Mouse (Mus musculus) CH12.LX (cell line): ENCODE data around the gene Gm1113.

Source experiments
- BHLHE40 ChIP-seq: IDR thresholded peaks from 2 replicates; pipeline ENCODE4 v1.6.1; 2011; ENCODE audit warnings: mild to moderate bottlenecking, low read depth, low read length, improper control_type of control experiment
- CHD2 ChIP-seq: IDR thresholded peaks from 2 replicates; pipeline ENCODE4 v1.6.1; 2011; ENCODE audit warnings: low read length, improper control_type of control experiment
- CTCF ChIP-seq, 2 experiments: IDR thresholded peaks in 1 of 2; conservative IDR thresholded peaks in 1 of 2; 2 replicates each; pipeline ENCODE4 v1.5.1; 2011 to 2012; ENCODE audit warnings: low read depth in 2 of 2, low read length in 2 of 2, improper control_type of control experiment in 1 of 2, inconsistent platforms in 1 of 2, mild to moderate bottlenecking in 1 of 2, moderate library complexity in 1 of 2
- E2F4 ChIP-seq: IDR thresholded peaks from 2 replicates; pipeline ENCODE4 v1.6.1; 2011; ENCODE audit warnings: low read depth, low read length, improper control_type of control experiment; ENCODE audit not compliant: insufficient replicate concordance
- EP300 ChIP-seq: IDR thresholded peaks from 2 replicates; pipeline ENCODE4 v1.6.1; 2011; ENCODE audit warnings: low read length, improper control_type of control experiment
- MAZ ChIP-seq: IDR thresholded peaks from 2 replicates; pipeline ENCODE4 v1.6.1; 2012; ENCODE audit warnings: low read depth, mild to moderate bottlenecking, inconsistent platforms, low read length, improper control_type of control experiment, moderate library complexity
- MXI1 ChIP-seq: IDR thresholded peaks from 2 replicates; pipeline ENCODE4 v1.6.1; 2011; ENCODE audit warnings: mild to moderate bottlenecking, low read depth, low read length, improper control_type of control experiment
- POLR2A ChIP-seq: IDR thresholded peaks from 2 replicates; pipeline ENCODE4 v1.6.1; 2011; ENCODE audit warnings: low read depth, mild to moderate bottlenecking, improper control_type of control experiment, low read length
- POLR2AphosphoS2 ChIP-seq: IDR thresholded peaks from 2 replicates; pipeline ENCODE4 v1.6.1; 2011; ENCODE audit warnings: low read depth, low read length, improper control_type of control experiment
- SIN3A ChIP-seq: IDR thresholded peaks from 2 replicates; pipeline ENCODE4 v1.6.1; 2012; ENCODE audit warnings: low read length, improper control_type of control experiment, inconsistent platforms
- ZKSCAN1 ChIP-seq: IDR thresholded peaks from 2 replicates; pipeline ENCODE4 v1.6.1; 2012; ENCODE audit warnings: low read depth, inconsistent platforms, low read length, improper control_type of control experiment, borderline replicate concordance

DNA sequence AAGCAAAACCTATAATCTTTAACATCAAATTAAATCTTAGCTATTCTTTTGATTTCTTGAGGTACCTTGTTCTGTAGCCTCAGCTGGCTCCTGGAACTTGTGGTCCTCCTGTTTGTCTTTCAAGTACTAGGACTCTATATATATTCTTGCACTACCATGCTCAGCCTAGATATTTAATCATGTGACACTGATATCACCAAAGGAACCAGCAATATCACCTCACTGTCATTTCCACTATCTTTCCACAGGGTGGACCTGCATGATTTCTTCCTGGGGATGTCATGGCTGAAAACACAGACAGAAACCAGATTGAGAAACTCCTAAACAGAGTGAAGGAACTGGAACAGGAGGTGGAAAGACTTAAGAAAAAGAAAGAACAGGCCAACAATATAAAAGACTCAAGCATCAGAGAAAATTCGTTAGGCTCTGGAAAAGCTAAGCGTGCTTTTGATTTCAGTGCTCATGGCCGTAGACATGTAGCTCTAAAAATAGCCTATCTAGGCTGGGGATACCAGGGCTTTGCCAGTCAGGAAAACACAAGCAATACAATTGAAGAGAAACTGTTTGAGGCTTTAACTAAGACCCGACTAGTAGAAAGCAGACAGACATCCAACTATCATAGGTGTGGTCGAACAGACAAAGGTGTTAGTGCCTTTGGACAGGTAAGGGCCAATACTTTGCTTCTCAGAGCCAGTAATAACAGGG is 46.6 kb upstream of the Gm1113 start:
- no peak for TF ChIP-seq EP300
- no peak for TF ChIP-seq CTCF (conservative IDR thresholded peaks at IDR 0.05 in 1 of 2, IDR thresholded peaks at IDR 0.05 in 1 of 2; ENCODE audit: low read depth in 2 of 2, low read length in 2 of 2)
- no peak for TF ChIP-seq CHD2
- TF ChIP-seq POLR2A = no peak
- TF ChIP-seq SIN3A = no peak
- no peak for TF ChIP-seq POLR2AphosphoS2
- no peak for TF ChIP-seq E2F4
- no peak for TF ChIP-seq MXI1
- TF ChIP-seq MAZ = no peak
- TF ChIP-seq ZKSCAN1 = no peak
- TF ChIP-seq BHLHE40 = no peak
